Mouse (Mus musculus) intestine, embryonic 14.5 days (tissue): Measurements from ENCODE around the gene Arhgef18. TPM values are rescaled to one million over a fixed set of nuclear protein-coding genes. Genes with fewer than 3 reads are reported as not detected.

Experiments used
- ATAC-seq: fragments of 200-750 bp; cut with Nextera tagmentation; replicated peaks from 2 replicates; pipeline ENCODE4 v1.8.0; 2017; ENCODE audit warnings: low read depth, moderate number of reproducible peaks, moderate TSS enrichment, moderate library complexity; ENCODE audit not compliant: low FRiP score, low TSS enrichment
- DNase-seq: peaks from one replicate; pipeline ENCODE4 v3.0.0-alpha.2; 2018; ENCODE audit warnings: low spot score
- H3K27ac ChIP-seq: fragments of 300-500 bp; sonication (generic); 2 replicates; pipeline ENCODE4 v1.5.1; 2014; ENCODE audit warnings: low read depth, mild to moderate bottlenecking, control low read depth
- H3K27me3 ChIP-seq: fragments of 300-500 bp; sonication (generic); replicated peaks from 2 replicates; pipeline ENCODE4 v1.6.1; 2014; ENCODE audit warnings: low read length, control low read depth; ENCODE audit not compliant: control insufficient read depth, insufficient read depth
- H3K36me3 ChIP-seq: fragments of 300-500 bp; sonication (generic); 2 replicates; pipeline ENCODE4 v1.6.1; 2014; ENCODE audit warnings: low read length, control low read depth; ENCODE audit not compliant: control insufficient read depth, insufficient read depth
- H3K4me1 ChIP-seq: fragments of 300-500 bp; sonication (generic); replicated peaks from 2 replicates; pipeline ENCODE4 v1.6.1; 2014; ENCODE audit warnings: low read length, control low read depth, mixed read lengths; ENCODE audit not compliant: control insufficient read depth, insufficient read depth
- H3K4me2 ChIP-seq: fragments of 300-500 bp; sonication (generic); 2 replicates; pipeline ENCODE4 v1.6.1; 2014; ENCODE audit warnings: low read length
- H3K4me3 ChIP-seq: fragments of 300-500 bp; sonication (generic); 2 replicates; pipeline ENCODE4 v1.5.1; 2014; ENCODE audit warnings: low read depth, low read length, control low read depth, mixed read lengths
- H3K9ac ChIP-seq: fragments of 300-500 bp; sonication (generic); 2 replicates; pipeline ENCODE4 v1.6.1; 2014; ENCODE audit warnings: mild to moderate bottlenecking, low read length
- H3K9me3 ChIP-seq: fragments of 300-500 bp; sonication (generic); 2 replicates; pipeline ENCODE4 v1.6.1; 2016; ENCODE audit warnings: low read length, control low read depth; ENCODE audit not compliant: control insufficient read depth
- WGBS: fragments of 180-500 bp; shearing (Covaris S2); extraction: QIAGEN DNeasy Blood & Tissue Kit; methylation state at CpG from one replicate; pipeline ENCODE4 v1.1.7; 2014; 5-methylcytosine and 5-hydroxymethylcytosine counted together
- polyA plus RNA-seq: library from polyadenylated mRNA; unstranded; fragments of >200 nt; fragmentation: Nextera tagmentation; extraction: Ambion mirVana; gene quantifications from 2 replicates; pipeline ENCODE4 v1.2.1, GENCODE M21; 2014

The Arhgef18 gene
- polyA plus RNA-seq, 1 experiment from 2014 or later, result 8.6 TPM

GRCm38 (mm10) chr8:3450670-3451069 lies 57.9 kb downstream of the Arhgef18 start:
- WGBS, result 34% methylated on average over 5 of the region's 5 CpGs
- H3K9me3 ChIP-seq, result no peaks in the 10 kb centered on the region
- no peak overlapping the region for H3K9ac ChIP-seq
- no peaks in the 10 kb centered on the region for H3K4me1 ChIP-seq
- DNase-seq, result peak; percentile 73
- no peaks in the 10 kb centered on the region for H3K27me3 ChIP-seq
- no peak; the same call in 1 of the 2 replicates for ATAC-seq
- no peak overlapping the region for H3K4me2 ChIP-seq
- H3K4me3 ChIP-seq, result no peak overlapping the region
- peaks cover 84% of the 10 kb centered on the region for H3K36me3 ChIP-seq
- H3K27ac ChIP-seq, result no peak overlapping the region

DNA sequence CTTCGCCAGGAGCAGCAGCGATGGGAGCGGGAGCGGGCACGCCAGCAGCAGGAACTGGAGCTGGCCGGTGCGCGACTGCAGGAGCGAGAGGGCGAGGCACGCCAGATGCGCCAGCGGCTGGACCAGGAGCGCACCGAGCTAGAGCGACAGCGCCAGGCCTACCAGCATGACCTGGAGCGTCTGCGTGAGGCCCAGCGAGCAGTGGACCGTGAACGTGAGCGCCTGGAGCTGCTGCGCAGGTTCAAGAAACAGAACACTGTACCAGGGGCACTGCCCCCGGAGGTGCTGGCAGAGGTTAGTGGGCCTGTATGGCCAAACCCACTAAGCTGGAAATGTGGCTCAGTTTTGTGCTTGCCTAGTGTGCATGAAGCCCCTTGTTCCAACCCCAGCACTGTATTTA lies 59.2 kb downstream of the Arhgef18 start:
- Histone ChIP-seq H3K27ac (no peak overlapping the region), H3K27me3 (no peaks in the 10 kb centered on the region), H3K9me3 (no peaks in the 10 kb centered on the region), H3K4me2 (no peak overlapping the region), H3K9ac (no peak overlapping the region), H3K4me3 (no peak overlapping the region), H3K36me3 (peaks cover 88% of the 10 kb centered on the region), H3K4me1 (no peaks in the 10 kb centered on the region)
- ATAC-seq (no peak), DNase-seq (no peak)
- 96% methylated on average over 25 of the region's 25 CpGs for WGBS

DNA sequence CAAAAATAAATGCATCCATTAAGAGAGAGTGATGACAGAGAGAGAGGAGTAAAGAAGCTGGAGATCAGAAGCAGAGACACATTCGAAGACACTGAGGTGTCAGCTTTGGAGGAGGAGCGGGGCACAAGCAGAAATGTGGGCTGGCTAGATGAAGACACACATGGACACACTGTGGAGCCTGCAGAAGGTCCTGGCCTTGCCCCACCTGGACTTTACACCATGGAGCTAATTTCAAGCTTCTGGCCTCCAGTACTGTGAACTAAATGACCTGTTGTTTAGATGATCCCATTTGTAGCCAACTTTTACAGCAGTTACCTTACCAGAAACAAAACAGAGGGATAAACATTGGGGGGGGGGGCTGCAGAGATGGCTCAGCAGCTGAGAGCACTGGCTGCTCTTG lies 70.4 kb downstream of the Arhgef18 start:
- no peak for ATAC-seq
- 77% methylated on average over 2 of the region's 2 CpGs for WGBS
- DNase-seq, result no peak
- H3K4me2 ChIP-seq, result no peak overlapping the region
- H3K36me3 ChIP-seq, result 0 out of 2 replicates have a peak, but pooled peaks cover 3% of the 10 kb centered on the region
- no peaks in the 10 kb centered on the region for H3K9me3 ChIP-seq
- no peak overlapping the region for H3K9ac ChIP-seq
- H3K27ac ChIP-seq, result no peak overlapping the region
- H3K4me1 ChIP-seq, result no peaks in the 10 kb centered on the region
- no peaks in the 10 kb centered on the region for H3K27me3 ChIP-seq
- H3K4me3 ChIP-seq, result no peak overlapping the region

GRCm38 (mm10) chr8:3464309-3464708 lies 71.5 kb downstream of the Arhgef18 start:
- DNase-seq (peak; percentile 59), ATAC-seq (no peak)
- no peak overlapping the region for H3K27ac ChIP-seq
- no peaks in the 10 kb centered on the region for H3K9me3 ChIP-seq
- H3K4me2 ChIP-seq, result no peak overlapping the region
- WGBS, result 49% methylated on average over 5 of the region's 5 CpGs
- H3K27me3 ChIP-seq, result no peaks in the 10 kb centered on the region
- H3K36me3 ChIP-seq, result 0 out of 2 replicates have a peak, but pooled peaks cover 3% of the 10 kb centered on the region
- no peak overlapping the region for H3K9ac ChIP-seq
- no peaks in the 10 kb centered on the region for H3K4me1 ChIP-seq
- no peak overlapping the region for H3K4me3 ChIP-seq

GRCm38 (mm10) chr8:3467006-3467885 lies 74.4 kb downstream of the Arhgef18 start, which contains the start of gene Pex11g:
Gene Pex11g (minus strand): TSS chr8:3467680.
- 7% methylated on average over 32 of the region's 32 CpGs for WGBS
- no peaks in the 10 kb centered on the region for H3K36me3 ChIP-seq
- H3K27ac ChIP-seq, result peak within 1 kb of the TSS; percentile 68
- peak within 1 kb of the TSS; percentile 44 for H3K4me3 ChIP-seq
- ATAC-seq (peak; percentile 95), DNase-seq (peak; percentile 99)
- H3K4me2 ChIP-seq, result peak within 1 kb of the TSS; percentile 65
- no peaks in the 10 kb centered on the region for H3K9me3 ChIP-seq
- no peaks in the 10 kb centered on the region for H3K27me3 ChIP-seq
- H3K9ac ChIP-seq, result peak within 1 kb of the TSS; percentile 69
- no peaks in the 10 kb centered on the region for H3K4me1 ChIP-seq

GRCm38 (mm10) chr8:3467886-3468545 lies 75.2 kb downstream of the Arhgef18 start:
- Histone ChIP-seq H3K27ac (peak overlapping the region; percentile 68), H3K36me3 (no peaks in the 10 kb centered on the region), H3K4me3 (peak overlapping the region; percentile 44), H3K27me3 (no peaks in the 10 kb centered on the region), H3K4me1 (no peaks in the 10 kb centered on the region), H3K4me2 (peak overlapping the region; percentile 65), H3K9me3 (no peaks in the 10 kb centered on the region), H3K9ac (peak overlapping the region; percentile 69)
- peak; percentile 16; the same call in 1 of the 2 replicates for ATAC-seq
- peak; percentile 60 for DNase-seq
- WGBS, result 54% methylated on average over 9 of the region's 9 CpGs

GRCm38 (mm10) chr8:3468838-3469237 lies 76.0 kb downstream of the Arhgef18 start:
- no peaks in the 10 kb centered on the region for H3K27me3 ChIP-seq
- H3K9me3 ChIP-seq, result no peaks in the 10 kb centered on the region
- no peak overlapping the region for H3K27ac ChIP-seq
- DNase-seq, result no peak
- H3K36me3 ChIP-seq, result no peaks in the 10 kb centered on the region
- ATAC-seq, result no peak
- no peak overlapping the region for H3K4me2 ChIP-seq
- WGBS, result 83% methylated on average over 1 of the region's 1 CpGs
- no peak overlapping the region for H3K4me3 ChIP-seq
- H3K4me1 ChIP-seq, result no peaks in the 10 kb centered on the region
- no peak overlapping the region for H3K9ac ChIP-seq

DNA sequence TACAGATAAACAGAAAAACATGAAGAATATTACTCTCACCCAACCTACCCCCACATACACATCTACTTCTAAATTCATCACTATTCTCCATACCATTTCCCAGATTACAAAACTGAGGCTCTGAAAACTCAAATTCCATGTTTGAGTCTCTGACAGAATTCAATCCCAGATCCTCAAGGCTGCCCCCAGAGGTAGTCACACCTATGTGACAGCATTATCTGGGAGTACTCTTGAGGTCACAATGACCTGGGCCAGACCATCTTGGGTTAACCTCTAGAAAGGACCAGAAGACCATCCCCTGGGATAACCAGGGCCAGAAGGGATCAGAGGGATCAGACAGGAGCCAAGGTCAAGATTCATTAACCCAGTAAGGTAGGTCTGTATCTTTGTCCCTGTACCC lies 77.8 kb downstream of the Arhgef18 start, which contains the start of gene Tex45:
Tex45 (plus strand) TSS at position 301 of the 400 bp plus-strand sequence.
- Histone ChIP-seq H3K4me2 (no peak within 1 kb of the TSS), H3K27ac (no peak within 1 kb of the TSS), H3K9me3 (no peaks in the 10 kb centered on the region), H3K4me3 (no peak within 1 kb of the TSS), H3K4me1 (no peaks in the 10 kb centered on the region), H3K9ac (no peak within 1 kb of the TSS), H3K27me3 (no peaks in the 10 kb centered on the region), H3K36me3 (no peaks in the 10 kb centered on the region)
- DNase-seq (no peak), ATAC-seq (no peak)
